Mouse (Mus musculus) forebrain, embryonic 16.5 days (tissue): ENCODE results near the gene Msh2. TPM values are rescaled to one million over a fixed set of nuclear protein-coding genes. Genes with fewer than 3 reads are reported as not detected.

Source experiments
- ATAC-seq: fragments of 200-750 bp; cut with Nextera tagmentation; 2 replicates; pipeline ENCODE4 v1.8.0; 2017; ENCODE audit warnings: mild to moderate bottlenecking, moderate library complexity
- H3K27ac ChIP-seq: fragments of 300-500 bp; sonication (generic); 2 replicates; pipeline ENCODE4 v1.5.1; 2014; ENCODE audit warnings: low read length, control low read depth
- H3K27me3 ChIP-seq: fragments of 300-500 bp; sonication (generic); replicated peaks from 2 replicates; pipeline ENCODE4 v1.6.1; 2014; ENCODE audit warnings: low read length; ENCODE audit not compliant: control insufficient read depth, insufficient read depth
- H3K36me3 ChIP-seq: fragments of 300-500 bp; sonication (generic); 2 replicates; pipeline ENCODE4 v1.6.1; 2014; ENCODE audit not compliant: control insufficient read depth, insufficient read depth
- H3K4me1 ChIP-seq: fragments of 300-500 bp; sonication (generic); replicated peaks from 2 replicates; pipeline ENCODE4 v1.6.1; 2014; ENCODE audit warnings: low read length; ENCODE audit not compliant: control insufficient read depth, insufficient read depth
- H3K4me2 ChIP-seq: fragments of 300-500 bp; sonication (generic); 2 replicates; pipeline ENCODE4 v1.6.1; 2014; ENCODE audit warnings: mild to moderate bottlenecking, low read length, control low read depth
- H3K4me3 ChIP-seq: fragments of 300-500 bp; sonication (generic); replicated peaks from 2 replicates; pipeline ENCODE4 v1.5.1; 2014; ENCODE audit warnings: mild to moderate bottlenecking, low read length, control low read depth
- H3K9ac ChIP-seq: fragments of 300-500 bp; sonication (generic); replicated peaks from 2 replicates; pipeline ENCODE4 v1.6.1; 2014; ENCODE audit warnings: low read depth, low read length, control low read depth
- H3K9me3 ChIP-seq: fragments of 300-500 bp; sonication (generic); 2 replicates; pipeline ENCODE4 v1.6.1; 2016; ENCODE audit warnings: low read length; ENCODE audit not compliant: control insufficient read depth
- WGBS: fragments of 180-500 bp; shearing (Covaris S2); extraction: QIAGEN DNeasy Blood & Tissue Kit; methylation state at CpG from one replicate; pipeline ENCODE4 v1.1.7; 2014; 5-methylcytosine and 5-hydroxymethylcytosine counted together
- polyA plus RNA-seq: library from polyadenylated mRNA; unstranded; fragments of >200 nt; fragmentation: Nextera tagmentation; extraction: Ambion mirVana; gene quantifications from 2 replicates; pipeline ENCODE4 v1.2.1, GENCODE M21; 2015

The Msh2 gene
- polyA plus RNA-seq, 1 experiment from 2014 or later, result 72.8 TPM

DNA sequence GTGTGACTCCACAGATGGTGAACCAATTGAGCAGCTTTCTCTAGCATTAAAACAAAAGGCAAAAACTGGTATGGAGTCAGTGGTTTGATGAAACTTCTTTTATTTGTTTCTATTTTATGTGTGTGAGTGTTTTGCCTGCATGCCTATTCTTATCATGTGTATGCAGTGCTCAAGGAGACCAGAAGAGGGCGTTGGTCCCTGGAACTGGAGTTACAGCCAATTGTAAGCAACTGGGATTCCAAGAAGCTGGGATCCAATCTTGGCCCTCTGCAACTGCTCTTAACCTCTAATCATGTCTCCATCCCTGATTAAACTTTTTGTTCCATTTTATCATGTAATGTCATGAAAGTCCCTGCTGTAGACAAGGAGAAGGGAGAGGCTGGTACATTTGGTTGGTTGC is 67.7 kb downstream of the Msh2 start:
- H3K9me3 ChIP-seq, result no peaks in the 10 kb centered on the region
- ATAC-seq, result no peak
- no peaks in the 10 kb centered on the region for H3K27me3 ChIP-seq
- no peaks in the 10 kb centered on the region for H3K36me3 ChIP-seq
- 57% methylated on average over 1 of the region's 1 CpGs for WGBS
- H3K4me2 ChIP-seq, result no peak overlapping the region
- H3K27ac ChIP-seq, result no peak overlapping the region
- H3K4me1 ChIP-seq, result peaks cover 15% of the 10 kb centered on the region
- no peak overlapping the region for H3K4me3 ChIP-seq
- no peak overlapping the region for H3K9ac ChIP-seq

DNA sequence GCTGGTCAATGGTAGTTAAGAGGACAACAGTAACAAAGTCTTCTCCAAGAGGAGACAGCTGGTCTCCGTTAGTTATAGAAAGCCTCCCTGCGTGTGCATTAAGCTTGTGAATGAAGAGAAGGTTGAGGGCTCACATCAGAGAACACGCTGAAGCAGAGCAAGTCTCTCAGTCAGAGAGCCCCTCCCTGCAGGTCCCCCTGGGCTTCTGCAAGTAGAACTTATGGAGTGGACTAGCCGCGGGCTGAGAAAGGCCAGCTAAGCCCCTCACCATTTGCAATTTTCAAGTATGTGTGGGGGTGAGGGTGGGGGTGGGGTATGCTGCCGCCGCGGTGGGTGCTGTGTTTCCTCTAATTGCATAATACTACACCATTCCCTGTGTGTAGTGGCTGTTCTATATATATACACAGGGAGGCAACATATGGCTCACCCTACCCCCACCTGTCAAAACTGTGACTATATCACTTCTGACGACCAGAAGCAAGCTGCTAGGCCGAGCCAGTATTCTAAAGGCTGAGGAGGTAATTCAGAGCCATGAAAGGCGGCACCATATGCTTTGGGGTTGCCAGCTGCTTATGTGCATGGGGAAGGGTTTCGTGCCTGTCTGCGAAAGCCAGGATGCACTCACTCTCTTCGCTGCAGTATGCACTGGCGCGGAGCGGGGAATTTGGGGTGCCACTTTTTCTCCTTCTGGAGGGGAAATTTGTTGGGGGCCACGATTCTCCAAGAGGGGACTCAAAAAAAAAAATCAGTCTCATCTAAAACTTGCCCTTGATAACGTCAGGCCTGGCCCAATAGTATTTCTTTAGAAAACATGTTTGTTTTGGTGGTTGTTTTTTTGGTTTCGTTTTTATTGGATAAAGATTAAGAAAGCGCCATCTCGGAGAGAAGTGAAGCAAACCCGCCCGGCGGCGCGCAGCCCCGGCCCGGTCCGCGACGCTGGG is 73.1 kb downstream of the Msh2 start:
- Histone ChIP-seq H3K27me3 (no peaks in the 10 kb centered on the region; the same call in 1 of the 2 replicates), H3K4me3 (peak overlapping the region; percentile 65), H3K36me3 (no peaks in the 10 kb centered on the region), H3K27ac (peak overlapping the region; percentile 92), H3K9me3 (no peaks in the 10 kb centered on the region), H3K4me1 (peaks cover 29% of the 10 kb centered on the region), H3K4me2 (peak overlapping the region; percentile 98), H3K9ac (peak overlapping the region; percentile 73)
- 5% methylated on average over 32 of the region's 32 CpGs for WGBS
- peak; percentile 91 for ATAC-seq

DNA sequence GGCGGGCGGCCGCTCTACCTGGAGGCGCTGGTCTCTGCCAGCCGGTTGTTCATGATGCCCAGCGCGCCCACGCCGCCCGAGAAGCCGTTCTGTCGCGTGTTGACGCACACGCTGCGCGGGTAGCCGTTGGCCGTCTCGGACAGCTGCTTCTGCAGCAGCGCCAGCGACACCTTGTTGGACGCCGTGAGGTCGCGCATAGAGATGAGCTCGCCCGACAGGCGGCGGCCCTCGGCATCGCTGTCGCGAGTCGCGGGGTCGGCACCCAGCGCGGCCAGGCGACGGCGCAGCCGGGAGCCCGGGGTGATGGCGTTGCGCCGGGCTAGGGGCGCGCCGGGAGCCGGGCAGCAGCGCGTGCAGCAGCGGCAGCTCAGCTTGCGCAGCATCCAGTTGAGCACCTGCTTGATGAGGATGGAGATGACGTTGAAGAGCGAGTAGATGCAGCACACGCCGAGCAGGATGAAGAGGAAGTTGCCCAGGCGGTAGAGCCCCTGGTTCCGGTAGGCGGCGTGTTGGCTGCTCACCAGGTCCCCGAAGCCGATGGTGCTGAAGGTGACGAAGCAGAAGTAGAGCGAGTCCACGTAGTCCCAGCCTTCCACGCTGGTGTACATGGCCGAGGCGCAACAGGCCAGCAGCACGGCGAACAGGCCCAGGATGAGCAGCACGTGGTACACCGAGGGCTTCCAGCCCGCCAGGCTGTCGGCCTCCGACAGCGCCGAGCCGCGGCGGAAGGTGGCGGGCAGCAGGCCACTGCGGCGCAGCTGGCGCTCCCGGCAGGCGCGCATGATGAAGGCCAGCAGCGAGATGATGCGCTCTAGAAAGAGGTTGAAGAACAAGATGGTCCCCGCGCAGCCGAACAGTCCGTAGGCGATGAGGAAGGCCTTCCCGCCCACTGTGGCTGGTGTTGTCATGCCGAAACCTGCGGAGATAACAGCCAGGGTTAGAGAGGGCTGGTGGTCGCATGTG is 74.1 kb downstream of the Msh2 start:
- peak overlapping the region; percentile 65 for H3K4me3 ChIP-seq
- no peaks in the 10 kb centered on the region; the same call in 1 of the 2 replicates for H3K27me3 ChIP-seq
- peak overlapping the region; percentile 73 for H3K9ac ChIP-seq
- H3K9me3 ChIP-seq, result no peaks in the 10 kb centered on the region
- peak overlapping the region; percentile 98 for H3K4me2 ChIP-seq
- H3K36me3 ChIP-seq, result no peaks in the 10 kb centered on the region
- peaks cover 29% of the 10 kb centered on the region for H3K4me1 ChIP-seq
- peak overlapping the region; percentile 92 for H3K27ac ChIP-seq
- peak; percentile 58 for ATAC-seq
- 2% methylated on average over 101 of the region's 101 CpGs for WGBS

DNA sequence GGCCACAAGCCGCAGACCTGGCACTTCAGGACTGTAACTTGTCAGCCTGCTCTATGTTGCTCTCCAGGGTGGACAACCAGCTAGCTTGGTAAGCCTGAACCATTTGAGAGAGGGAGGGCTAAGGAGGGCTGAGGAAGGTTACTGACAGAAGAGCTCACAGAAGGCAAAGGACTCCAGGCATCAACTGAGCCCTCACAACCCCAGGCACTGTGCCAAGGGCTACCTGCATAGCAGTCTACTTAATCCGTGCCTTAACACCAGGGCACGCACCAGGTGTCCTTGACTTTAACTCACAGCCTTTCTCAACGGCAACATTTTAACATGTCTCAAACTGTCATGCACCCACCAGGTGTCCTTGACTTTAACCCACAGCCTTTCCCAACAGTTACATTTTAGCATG is 88.2 kb downstream of the Msh2 start:
- Histone ChIP-seq H3K9me3 (no peaks in the 10 kb centered on the region), H3K27me3 (no peaks in the 10 kb centered on the region), H3K36me3 (no peaks in the 10 kb centered on the region), H3K9ac (no peak overlapping the region), H3K27ac (no peak overlapping the region), H3K4me2 (no peak overlapping the region), H3K4me1 (no peaks in the 10 kb centered on the region), H3K4me3 (no peak overlapping the region)
- no peak for ATAC-seq
- WGBS, result 87% methylated on average over 4 of the region's 4 CpGs

DNA sequence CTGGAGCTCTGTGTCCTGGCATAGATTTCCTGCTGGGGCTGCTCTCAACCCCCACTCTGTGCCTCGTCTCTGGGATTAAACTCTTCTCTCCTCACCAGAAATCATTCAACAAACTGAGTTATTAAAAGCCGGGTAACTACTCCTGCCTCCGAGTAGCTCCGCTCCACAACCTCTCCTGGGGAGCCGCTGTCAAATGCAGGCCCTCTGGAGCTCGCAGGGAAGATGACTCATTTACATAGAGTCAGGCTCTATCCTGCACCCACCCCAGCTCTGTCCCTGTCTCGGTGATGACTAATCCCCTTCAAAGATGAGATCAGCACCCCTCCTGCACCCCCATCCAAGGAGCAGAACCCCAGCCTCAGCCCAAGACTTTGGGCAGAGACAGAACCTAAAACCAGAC is 91.0 kb downstream of the Msh2 start:
- Histone ChIP-seq H3K9me3 (no peaks in the 10 kb centered on the region), H3K27ac (no peak overlapping the region), H3K4me3 (no peak overlapping the region), H3K9ac (no peak overlapping the region), H3K4me2 (no peak overlapping the region), H3K27me3 (no peaks in the 10 kb centered on the region), H3K36me3 (no peaks in the 10 kb centered on the region), H3K4me1 (no peaks in the 10 kb centered on the region)
- 31% methylated on average over 7 of the region's 7 CpGs for WGBS
- no peak for ATAC-seq

DNA sequence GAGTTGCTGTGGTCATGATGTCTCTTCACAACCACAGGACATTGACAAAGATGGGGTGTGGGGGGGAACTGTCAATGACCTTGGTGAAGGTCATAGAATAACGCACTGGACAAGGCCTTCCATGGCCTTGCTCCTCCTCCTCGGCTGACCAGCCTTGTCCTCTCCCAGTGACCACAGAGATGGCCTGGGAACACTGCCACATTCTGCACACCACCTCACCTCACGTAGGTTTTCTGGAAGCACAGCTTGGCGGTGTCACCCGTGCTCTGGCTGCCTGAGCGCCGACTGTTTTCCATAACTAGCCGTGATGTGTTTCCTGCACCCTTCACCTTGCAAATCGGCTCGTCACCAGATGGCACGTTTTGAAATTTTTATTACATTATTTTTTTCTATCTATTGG is 92.9 kb downstream of the Msh2 start:
- H3K9ac ChIP-seq, result no peak overlapping the region
- no peak overlapping the region for H3K4me3 ChIP-seq
- H3K9me3 ChIP-seq, result no peaks in the 10 kb centered on the region
- H3K27ac ChIP-seq, result no peak overlapping the region
- H3K36me3 ChIP-seq, result no peaks in the 10 kb centered on the region
- H3K4me1 ChIP-seq, result no peaks in the 10 kb centered on the region
- ATAC-seq, result no peak
- H3K27me3 ChIP-seq, result no peaks in the 10 kb centered on the region
- 90% methylated on average over 11 of the region's 11 CpGs for WGBS
- H3K4me2 ChIP-seq, result no peak overlapping the region

DNA sequence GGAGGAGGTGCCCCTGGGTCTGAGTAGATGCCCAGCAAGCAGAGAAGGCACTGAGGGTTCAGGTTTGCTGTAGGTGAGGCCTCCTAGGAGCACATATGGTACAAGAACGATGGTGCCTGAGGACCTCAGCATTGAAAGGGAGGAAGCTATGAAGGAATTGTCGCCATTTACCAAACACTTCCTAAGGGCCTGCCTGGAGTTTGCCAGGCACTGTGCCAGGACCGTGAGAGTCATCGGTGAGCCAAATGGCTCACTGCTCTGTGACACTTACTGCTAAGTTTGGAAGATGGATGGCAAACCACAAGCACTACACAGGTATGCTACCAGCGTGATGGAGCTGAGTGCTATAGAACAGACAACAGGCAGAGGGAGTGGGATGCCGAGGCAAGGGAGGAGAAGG is 94.8 kb downstream of the Msh2 start:
- Histone ChIP-seq H3K9ac (no peak overlapping the region), H3K36me3 (no peaks in the 10 kb centered on the region), H3K9me3 (no peaks in the 10 kb centered on the region), H3K27me3 (no peaks in the 10 kb centered on the region), H3K4me1 (no peaks in the 10 kb centered on the region), H3K4me3 (no peak overlapping the region), H3K27ac (no peak overlapping the region), H3K4me2 (no peak overlapping the region)
- ATAC-seq, result no peak
- 84% methylated on average over 6 of the region's 6 CpGs for WGBS

DNA sequence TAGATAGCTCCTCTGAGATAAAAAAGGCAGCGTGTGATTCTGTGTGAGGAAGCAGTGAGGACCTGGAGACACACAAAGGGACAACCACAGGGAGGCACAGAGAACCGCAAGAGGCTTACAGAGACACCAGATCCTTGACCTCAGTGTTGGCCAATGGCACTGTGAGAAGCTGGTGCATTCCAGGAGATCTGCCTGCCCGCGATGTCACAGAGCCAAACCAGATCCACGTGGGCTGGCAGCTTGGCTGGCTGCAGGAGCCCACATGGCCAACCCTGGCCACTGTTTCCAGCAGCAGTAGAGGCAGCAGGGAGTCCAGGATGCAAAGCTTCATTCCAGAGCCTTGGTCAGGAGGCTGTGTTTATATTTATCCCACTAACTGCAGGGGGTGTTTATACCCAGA is 98.6 kb downstream of the Msh2 start:
- Histone ChIP-seq H3K4me2 (no peak overlapping the region), H3K27me3 (no peaks in the 10 kb centered on the region), H3K9ac (no peak overlapping the region), H3K4me1 (no peaks in the 10 kb centered on the region), H3K36me3 (no peaks in the 10 kb centered on the region), H3K27ac (no peak overlapping the region), H3K4me3 (no peak overlapping the region), H3K9me3 (no peaks in the 10 kb centered on the region)
- no peak for ATAC-seq
- 52% methylated on average over 5 of the region's 5 CpGs for WGBS

DNA sequence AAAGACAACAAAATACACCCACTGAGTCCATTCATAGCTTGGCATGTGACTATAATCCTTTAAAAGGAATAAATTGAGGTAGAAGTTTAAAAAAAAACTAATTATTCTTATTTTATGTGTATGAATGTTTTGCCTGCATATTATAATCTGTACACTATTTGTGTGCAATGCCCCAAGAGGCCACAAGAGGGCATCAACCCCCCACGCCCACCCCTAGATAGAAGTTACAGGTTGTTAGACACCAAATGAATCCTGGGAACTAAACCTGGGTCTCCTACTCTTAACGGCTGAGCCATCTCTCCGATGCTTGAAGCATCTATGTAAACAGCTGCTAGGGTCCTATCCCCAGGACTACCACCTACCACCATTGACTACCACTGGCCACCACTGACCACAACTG is 101.0 kb downstream of the Msh2 start:
- ATAC-seq, result no peak
- Histone ChIP-seq H3K27ac (no peak overlapping the region), H3K4me1 (no peaks in the 10 kb centered on the region), H3K4me2 (no peak overlapping the region), H3K9ac (no peak overlapping the region), H3K27me3 (no peaks in the 10 kb centered on the region), H3K36me3 (no peaks in the 10 kb centered on the region), H3K9me3 (no peaks in the 10 kb centered on the region), H3K4me3 (no peak overlapping the region)
- 76% methylated on average over 3 of the region's 3 CpGs for WGBS
